Mouse (Mus musculus): ENCODE data around the gene Bysl. TPM values are rescaled to one million over a fixed set of nuclear protein-coding genes. Genes with fewer than 3 reads are reported as not detected.

The Bysl gene
- total RNA-seq, 1 experiment, result 51.8 TPM

DNA sequence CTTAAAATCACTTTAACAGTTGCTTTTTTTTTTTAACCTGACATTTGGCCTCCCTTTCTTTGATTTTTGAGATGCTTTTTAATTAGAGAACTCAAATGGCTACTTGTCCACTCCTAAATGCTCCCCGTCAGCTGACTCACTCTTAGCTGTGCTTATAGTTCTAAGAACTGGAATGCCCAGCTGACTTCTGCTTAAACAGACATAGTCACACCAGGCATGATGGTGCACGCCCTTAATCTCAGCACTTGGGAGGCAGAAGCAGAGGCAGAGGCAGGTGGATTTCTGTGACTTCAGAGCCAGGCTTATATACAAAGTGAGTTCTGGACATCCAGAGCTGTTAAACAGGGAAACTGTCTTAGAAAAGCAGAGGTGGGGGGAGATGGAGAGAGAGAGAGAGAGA is 40.7 kb upstream of the Bysl start:
- in situ Hi-C loops (cut with MboI; ENCODE audit: low sequenced_read_pairs in 2 of 2, unreplicated experiment in 2 of 2), result no loop called here
- no peak overlapping the region for H3K27ac ChIP-seq (ENCODE audit: insufficient read depth, low read depth, low read length, poor library complexity, severe bottlenecking)
- H3K4me1 ChIP-seq (ENCODE audit: control insufficient read depth in 2 of 2, insufficient read depth in 2 of 2, low read length in 2 of 2, poor library complexity in 1 of 2), result peaks cover 3 to 4% of the 10 kb centered on the region in 2 experiments; a peak in 3 of 4 replicates

DNA sequence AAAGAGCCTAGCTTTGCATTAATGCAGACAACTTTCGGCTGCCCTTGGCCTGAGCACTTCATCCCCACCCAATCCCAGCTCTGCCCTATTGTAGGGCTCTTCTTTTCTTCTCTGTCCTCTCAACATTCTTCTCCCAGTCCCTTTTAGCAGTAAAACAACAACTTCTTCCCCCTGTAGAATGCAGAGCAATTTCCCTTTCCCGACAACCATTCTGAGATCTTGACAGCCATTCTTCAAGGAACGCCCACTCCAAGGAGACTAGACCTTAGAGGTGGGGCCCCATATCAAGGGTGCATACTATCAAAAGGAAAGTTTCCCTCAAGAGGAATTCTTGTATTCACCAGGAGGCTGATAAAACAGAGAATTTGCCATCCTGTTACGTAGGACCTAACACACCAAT is 37.7 kb upstream of the Bysl start:
- in situ Hi-C loops (cut with MboI; ENCODE audit: low sequenced_read_pairs in 2 of 2, unreplicated experiment in 2 of 2), result no loop called here
- peak; percentile 56 for DNase-seq (ENCODE audit: low read depth, low spot score)
- H3K4me1 ChIP-seq (ENCODE audit: control insufficient read depth in 2 of 2, insufficient read depth in 2 of 2, low read length in 2 of 2, poor library complexity in 1 of 2), result peaks cover 3% of the 10 kb centered on the region in 2 experiments; a peak in 1 of 4 replicates
- no peak for TF ChIP-seq ZC3H11A (IDR thresholded peaks at IDR 0.05; ENCODE audit: borderline replicate concordance, low read depth, low read length)
- H3K4me3 ChIP-seq (ENCODE audit: insufficient read depth in 1 of 2, low read depth in 1 of 2, low read length in 2 of 2, poor library complexity in 1 of 2, severe bottlenecking in 1 of 2), result no peak overlapping the region
- peak overlapping the region; percentile 27; the same call in 1 of the 2 replicates for H3K27ac ChIP-seq (ENCODE audit: insufficient read depth, low read depth, low read length, poor library complexity, severe bottlenecking)
- H3K9ac ChIP-seq (ENCODE audit: insufficient read depth, low read depth, low read length, poor library complexity, severe bottlenecking), result no peak overlapping the region
- no peaks in the 10 kb centered on the region for H3K36me3 ChIP-seq (ENCODE audit: control insufficient read depth, insufficient read depth, low read length, poor library complexity, severe bottlenecking)
- no peaks in the 10 kb centered on the region for H3K9me3 ChIP-seq (ENCODE audit: control insufficient read depth, insufficient read depth, low read depth, low read length)

More for the DNA sequence above, 40.7 kb upstream of the Bysl start:
- Histone ChIP-seq H3K9me3 (ENCODE audit: control insufficient read depth, insufficient read depth, low read depth, low read length) (no peaks in the 10 kb centered on the region), H3K9ac (ENCODE audit: insufficient read depth, low read depth, low read length, poor library complexity, severe bottlenecking) (no peak overlapping the region), H3K36me3 (ENCODE audit: control insufficient read depth, insufficient read depth, low read length, poor library complexity, severe bottlenecking) (no peaks in the 10 kb centered on the region), H3K4me3 (ENCODE audit: insufficient read depth in 1 of 2, low read depth in 1 of 2, low read length in 2 of 2, poor library complexity in 1 of 2, severe bottlenecking in 1 of 2) (no peak overlapping the region)
- TF ChIP-seq ZNF384 (IDR thresholded peaks at IDR 0.05; ENCODE audit: low read depth, low read length) (no peak), CHD2 (IDR thresholded peaks at IDR 0.05; ENCODE audit: low read depth, low read length) (no peak), HCFC1 (IDR thresholded peaks at IDR 0.05; ENCODE audit: borderline replicate concordance, insufficient read depth, low read length) (no peak), MAFK (IDR thresholded peaks at IDR 0.05; ENCODE audit: insufficient read depth, low read depth, low read length) (no peak), ZC3H11A (IDR thresholded peaks at IDR 0.05; ENCODE audit: borderline replicate concordance, low read depth, low read length) (no peak)
- DNase-seq (ENCODE audit: low read depth, low spot score), result no peak

DNA sequence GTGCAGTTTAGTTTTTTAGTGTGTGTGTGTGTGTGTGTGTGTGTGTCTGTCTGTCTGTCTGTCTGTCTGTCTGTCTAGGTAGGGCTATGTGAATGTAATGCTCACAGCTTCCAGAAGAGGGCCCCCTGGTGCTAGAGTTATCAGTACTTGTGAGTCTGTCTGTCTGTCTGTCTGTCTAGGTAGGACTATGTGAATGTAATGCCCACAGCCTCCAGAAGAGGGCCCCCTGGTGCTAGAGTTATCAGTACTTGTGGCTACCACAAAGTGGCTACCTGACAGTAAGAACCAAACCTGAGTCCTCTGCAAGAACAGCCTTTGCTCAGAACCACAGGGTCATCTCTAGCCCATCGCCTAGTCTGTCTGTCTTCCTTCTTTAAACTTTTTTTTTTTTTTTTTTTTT is 35.4 kb upstream of the Bysl start:
- no peak overlapping the region for H3K9ac ChIP-seq (ENCODE audit: insufficient read depth, low read depth, low read length, poor library complexity, severe bottlenecking)
- peak; percentile 94 for TF ChIP-seq ZNF384 (IDR thresholded peaks at IDR 0.05; ENCODE audit: low read depth, low read length)
- TF ChIP-seq CHD2 (IDR thresholded peaks at IDR 0.05; ENCODE audit: low read depth, low read length), result no peak
- no peak for TF ChIP-seq HCFC1 (IDR thresholded peaks at IDR 0.05; ENCODE audit: borderline replicate concordance, insufficient read depth, low read length)
- TF ChIP-seq MAFK (IDR thresholded peaks at IDR 0.05; ENCODE audit: insufficient read depth, low read depth, low read length), result no peak
- peak; percentile 46; the same call in 1 of the 2 replicates for TF ChIP-seq ZC3H11A (IDR thresholded peaks at IDR 0.05; ENCODE audit: borderline replicate concordance, low read depth, low read length)
- H3K27ac ChIP-seq (ENCODE audit: insufficient read depth, low read depth, low read length, poor library complexity, severe bottlenecking), result no peak overlapping the region
- DNase-seq (ENCODE audit: low read depth, low spot score), result peak; percentile 93
- in situ Hi-C loops (cut with MboI; ENCODE audit: low sequenced_read_pairs in 2 of 2, unreplicated experiment in 2 of 2), result no loop called here
- no peak overlapping the region for H3K4me3 ChIP-seq (ENCODE audit: insufficient read depth in 1 of 2, low read depth in 1 of 2, low read length in 2 of 2, poor library complexity in 1 of 2, severe bottlenecking in 1 of 2)
- no peaks in the 10 kb centered on the region for H3K9me3 ChIP-seq (ENCODE audit: control insufficient read depth, insufficient read depth, low read depth, low read length)
- no peaks in the 10 kb centered on the region for H3K36me3 ChIP-seq (ENCODE audit: control insufficient read depth, insufficient read depth, low read length, poor library complexity, severe bottlenecking)
- H3K4me1 ChIP-seq (ENCODE audit: control insufficient read depth in 2 of 2, insufficient read depth in 2 of 2, low read length in 2 of 2, poor library complexity in 1 of 2), result peaks cover 3% of the 10 kb centered on the region in 2 experiments; a peak in 1 of 4 replicates

DNA sequence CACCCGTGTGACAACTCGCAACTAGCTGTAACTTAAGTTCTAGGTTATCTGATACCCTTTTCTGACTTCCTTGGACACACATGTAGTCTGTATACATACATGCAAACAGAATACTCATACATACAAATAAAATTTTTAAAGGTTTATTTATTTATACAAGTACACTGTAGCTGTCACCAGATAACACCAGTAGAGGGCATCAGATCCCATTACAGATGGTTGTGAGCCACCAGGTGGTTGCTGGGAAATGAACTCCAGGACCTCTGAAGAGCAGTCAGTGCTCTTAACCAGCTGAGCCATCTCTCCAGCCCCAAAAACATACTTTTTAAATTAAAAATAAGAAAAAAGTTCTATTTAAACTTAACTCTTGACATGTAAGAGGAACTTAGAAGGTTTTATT is 31.7 kb upstream of the Bysl start:
- DNase-seq (ENCODE audit: low read depth, low spot score), result no peak
- H3K9ac ChIP-seq (ENCODE audit: insufficient read depth, low read depth, low read length, poor library complexity, severe bottlenecking), result no peak overlapping the region

More for the DNA sequence above, 31.7 kb upstream of the Bysl start:
- Histone ChIP-seq H3K4me1 (ENCODE audit: control insufficient read depth in 2 of 2, insufficient read depth in 2 of 2, low read length in 2 of 2, poor library complexity in 1 of 2) (0 out of 4 replicates have a peak, but pooled peaks cover 0 to 3% of the 10 kb centered on the region in 2 experiments), H3K36me3 (ENCODE audit: control insufficient read depth, insufficient read depth, low read length, poor library complexity, severe bottlenecking) (no peaks in the 10 kb centered on the region), H3K4me3 (ENCODE audit: insufficient read depth in 1 of 2, low read depth in 1 of 2, low read length in 2 of 2, poor library complexity in 1 of 2, severe bottlenecking in 1 of 2) (no peak overlapping the region), H3K27ac (ENCODE audit: insufficient read depth, low read depth, low read length, poor library complexity, severe bottlenecking) (no peak overlapping the region), H3K9me3 (ENCODE audit: control insufficient read depth, insufficient read depth, low read depth, low read length) (no peaks in the 10 kb centered on the region)
- in situ Hi-C loops (cut with MboI; ENCODE audit: low sequenced_read_pairs in 2 of 2, unreplicated experiment in 2 of 2), result no loop called here
- no peak for TF ChIP-seq ZC3H11A (IDR thresholded peaks at IDR 0.05; ENCODE audit: borderline replicate concordance, low read depth, low read length)
- TF ChIP-seq HCFC1 (IDR thresholded peaks at IDR 0.05; ENCODE audit: borderline replicate concordance, insufficient read depth, low read length), result no peak
- TF ChIP-seq MAFK (IDR thresholded peaks at IDR 0.05; ENCODE audit: insufficient read depth, low read depth, low read length), result no peak
- no peak for TF ChIP-seq ZNF384 (IDR thresholded peaks at IDR 0.05; ENCODE audit: low read depth, low read length)

All from ES-E14 (cell line).